Mouse (Mus musculus): ENCODE measurements around the gene Abtb1. TPM values are rescaled to one million over a fixed set of nuclear protein-coding genes. Genes with fewer than 3 reads are reported as not detected.

Abtb1 gene
- polyA plus RNA-seq, 1 experiment from 2014 or later = 31.4 TPM

DNA sequence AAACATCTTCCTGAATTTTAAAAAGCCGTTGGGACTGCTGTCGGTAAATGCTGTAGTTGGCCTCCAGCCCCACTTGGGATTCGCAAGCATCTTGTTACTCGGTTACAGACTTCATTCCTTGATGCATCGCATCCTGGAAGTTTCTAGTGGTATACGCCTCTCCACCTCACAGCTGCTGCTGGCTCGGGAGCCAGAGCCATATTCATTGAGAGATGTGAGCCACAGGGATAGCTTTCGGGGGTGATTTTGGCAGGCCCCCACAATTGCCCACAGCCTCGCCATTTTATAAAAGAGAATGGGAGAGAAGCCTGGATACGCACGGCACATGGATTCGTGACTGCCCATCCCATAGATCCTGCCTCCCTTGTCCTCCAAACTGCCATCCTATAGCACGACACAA is 47.9 kb downstream of the Abtb1 start:
- 67% methylated on average over 13 of the region's 13 CpGs for WGBS
- no peaks in the 10 kb centered on the region for H3K36me3 ChIP-seq (ENCODE audit: control insufficient read depth, insufficient read depth, low read length)
- ATAC-seq (peak; percentile 47; the same call in 1 of the 2 replicates), DNase-seq (ENCODE audit: low spot score) (peak; percentile 63)
- H3K4me1 ChIP-seq (ENCODE audit: control insufficient read depth, insufficient read depth, low read length) = peaks cover 32% of the 10 kb centered on the region
- H3K27me3 ChIP-seq (replicated peaks; ENCODE audit: control insufficient read depth, insufficient read depth, low read length) = no peaks in the 10 kb centered on the region
- peak overlapping the region; percentile 8; the same call in 1 of the 2 replicates for H3K4me2 ChIP-seq (ENCODE audit: low read length)
- peak overlapping the region; percentile 61 for H3K27ac ChIP-seq (ENCODE audit: low read depth, low read length)
- H3K9me3 ChIP-seq (replicated peaks; ENCODE audit: control insufficient read depth, low read length) = no peaks in the 10 kb centered on the region
- no peak overlapping the region for H3K9ac ChIP-seq (ENCODE audit: low read length)
- H3K4me3 ChIP-seq (ENCODE audit: low read depth, low read length) = no peak overlapping the region

GRCm38 (mm10) chr6:88793243-88793642 is 48.5 kb downstream of the Abtb1 start:
- H3K4me2 ChIP-seq (ENCODE audit: low read length) = no peak overlapping the region
- no peaks in the 10 kb centered on the region for H3K27me3 ChIP-seq (replicated peaks; ENCODE audit: control insufficient read depth, insufficient read depth, low read length)
- DNase-seq (ENCODE audit: low spot score) (peak; percentile 70), ATAC-seq (peak; percentile 60)
- no peaks in the 10 kb centered on the region for H3K9me3 ChIP-seq (replicated peaks; ENCODE audit: control insufficient read depth, low read length)
- WGBS = 19% methylated on average over 2 of the region's 2 CpGs
- peaks cover 34% of the 10 kb centered on the region for H3K4me1 ChIP-seq (ENCODE audit: control insufficient read depth, insufficient read depth, low read length)
- H3K27ac ChIP-seq (ENCODE audit: low read depth, low read length) = peak overlapping the region; percentile 10; the same call in 1 of the 2 replicates
- H3K4me3 ChIP-seq (ENCODE audit: low read depth, low read length) = no peak overlapping the region
- H3K9ac ChIP-seq (ENCODE audit: low read length) = no peak overlapping the region
- H3K36me3 ChIP-seq (ENCODE audit: control insufficient read depth, insufficient read depth, low read length) = no peaks in the 10 kb centered on the region

- DNase-seq (ENCODE audit: low spot score) (no peak), ATAC-seq (no peak)
- H3K4me3 ChIP-seq (ENCODE audit: low read depth, low read length) = no peak overlapping the region
- H3K27ac ChIP-seq (ENCODE audit: low read depth, low read length) = 0 out of 2 replicates have a peak overlapping the region, but pooled peaks have one; percentile 10
- H3K4me2 ChIP-seq (ENCODE audit: low read length) = no peak overlapping the region
- H3K4me1 ChIP-seq (ENCODE audit: control insufficient read depth, insufficient read depth, low read length) = peaks cover 34% of the 10 kb centered on the region
- H3K9me3 ChIP-seq (replicated peaks; ENCODE audit: control insufficient read depth, low read length) = no peaks in the 10 kb centered on the region
- no peaks in the 10 kb centered on the region for H3K27me3 ChIP-seq (replicated peaks; ENCODE audit: control insufficient read depth, insufficient read depth, low read length)
- no peak overlapping the region for H3K9ac ChIP-seq (ENCODE audit: low read length)
- 58% methylated on average over 7 of the region's 7 CpGs for whole genome bisulfite sequencing
- H3K36me3 ChIP-seq (ENCODE audit: control insufficient read depth, insufficient read depth, low read length) = no peaks in the 10 kb centered on the region
Measured at GRCm38 (mm10) chr6:88792147-88792691, 49.6 kb downstream of the Abtb1 start.

- ATAC-seq (peak; percentile 32), DNase-seq (ENCODE audit: low spot score) (peak; percentile 78)
- Histone ChIP-seq H3K27me3 (replicated peaks; ENCODE audit: control insufficient read depth, insufficient read depth, low read length) (no peaks in the 10 kb centered on the region), H3K36me3 (ENCODE audit: control insufficient read depth, insufficient read depth, low read length) (no peaks in the 10 kb centered on the region), H3K4me3 (ENCODE audit: low read depth, low read length) (no peak overlapping the region), H3K4me1 (ENCODE audit: control insufficient read depth, insufficient read depth, low read length) (peaks cover 34% of the 10 kb centered on the region), H3K4me2 (ENCODE audit: low read length) (no peak overlapping the region), H3K27ac (ENCODE audit: low read depth, low read length) (peak overlapping the region; percentile 46; the same call in 1 of the 2 replicates), H3K9me3 (replicated peaks; ENCODE audit: control insufficient read depth, low read length) (no peaks in the 10 kb centered on the region), H3K9ac (ENCODE audit: low read length) (no peak overlapping the region)
- WGBS = 30% methylated on average over 9 of the region's 9 CpGs
Measured at GRCm38 (mm10) chr6:88791299-88791698, 50.5 kb downstream of the Abtb1 start.

DNA sequence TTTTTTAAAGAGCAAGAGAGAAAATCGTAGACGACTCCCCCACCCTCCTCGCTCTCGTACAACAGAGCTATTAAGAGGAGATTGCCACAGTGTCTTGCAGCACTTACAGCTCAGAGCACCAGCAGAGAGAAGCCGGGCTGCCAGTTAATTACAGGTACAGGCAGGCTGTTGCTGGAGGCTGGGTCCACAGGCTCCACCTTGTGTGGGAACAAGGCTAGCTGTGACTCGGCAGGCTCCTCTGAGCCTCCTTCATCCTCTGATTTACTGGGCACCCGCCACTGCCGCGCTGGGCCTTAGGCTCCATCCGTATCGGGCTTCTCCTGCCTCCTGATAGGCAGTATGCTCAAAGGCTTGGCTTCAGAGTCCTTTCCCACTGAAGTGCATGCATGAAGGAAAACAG is 53.6 kb downstream of the Abtb1 start:
- H3K36me3 ChIP-seq (ENCODE audit: control insufficient read depth, insufficient read depth, low read length) = no peaks in the 10 kb centered on the region
- peaks cover 37% of the 10 kb centered on the region for H3K4me1 ChIP-seq (ENCODE audit: control insufficient read depth, insufficient read depth, low read length)
- H3K9me3 ChIP-seq (replicated peaks; ENCODE audit: control insufficient read depth, low read length) = no peaks in the 10 kb centered on the region
- no peak overlapping the region for H3K4me2 ChIP-seq (ENCODE audit: low read length)
- no peak overlapping the region for H3K9ac ChIP-seq (ENCODE audit: low read length)
- no peak overlapping the region for H3K4me3 ChIP-seq (ENCODE audit: low read depth, low read length)
- H3K27ac ChIP-seq (ENCODE audit: low read depth, low read length) = peak overlapping the region; percentile 58; the same call in 1 of the 2 replicates
- 67% methylated on average over 11 of the region's 11 CpGs for WGBS
- ATAC-seq (no peak), DNase-seq (ENCODE audit: low spot score) (peak; percentile 32)
- H3K27me3 ChIP-seq (replicated peaks; ENCODE audit: control insufficient read depth, insufficient read depth, low read length) = no peaks in the 10 kb centered on the region

DNA sequence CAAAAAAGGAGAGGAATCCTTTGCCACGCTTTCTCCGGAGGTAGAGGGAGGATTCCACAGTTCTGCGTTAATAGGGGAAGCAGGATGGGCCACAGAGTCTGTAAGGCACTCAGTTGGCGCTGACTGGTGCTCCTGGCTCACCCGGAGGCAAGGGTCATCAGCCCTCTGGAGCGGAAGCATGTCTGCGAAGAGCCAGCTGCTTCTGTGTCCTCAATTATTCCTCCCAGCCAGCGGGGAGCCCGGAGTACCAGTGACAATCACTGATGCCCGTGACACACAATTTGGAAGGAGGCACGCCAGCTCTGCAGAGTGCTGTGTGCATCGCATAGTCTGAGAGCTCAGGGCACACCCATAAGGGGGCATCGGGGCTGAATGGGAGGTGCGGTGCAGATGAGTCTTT is 54.3 kb downstream of the Abtb1 start:
- Histone ChIP-seq H3K4me2 (ENCODE audit: low read length) (no peak overlapping the region), H3K4me3 (ENCODE audit: low read depth, low read length) (no peak overlapping the region), H3K4me1 (ENCODE audit: control insufficient read depth, insufficient read depth, low read length) (peaks cover 30% of the 10 kb centered on the region), H3K27ac (ENCODE audit: low read depth, low read length) (peak overlapping the region; percentile 29; the same call in 1 of the 2 replicates), H3K9me3 (replicated peaks; ENCODE audit: control insufficient read depth, low read length) (no peaks in the 10 kb centered on the region), H3K27me3 (replicated peaks; ENCODE audit: control insufficient read depth, insufficient read depth, low read length) (no peaks in the 10 kb centered on the region), H3K9ac (ENCODE audit: low read length) (no peak overlapping the region), H3K36me3 (ENCODE audit: control insufficient read depth, insufficient read depth, low read length) (no peaks in the 10 kb centered on the region)
- WGBS = 69% methylated on average over 14 of the region's 14 CpGs
- peak; percentile 25 for DNase-seq (ENCODE audit: low spot score)
- no peak for ATAC-seq

DNA sequence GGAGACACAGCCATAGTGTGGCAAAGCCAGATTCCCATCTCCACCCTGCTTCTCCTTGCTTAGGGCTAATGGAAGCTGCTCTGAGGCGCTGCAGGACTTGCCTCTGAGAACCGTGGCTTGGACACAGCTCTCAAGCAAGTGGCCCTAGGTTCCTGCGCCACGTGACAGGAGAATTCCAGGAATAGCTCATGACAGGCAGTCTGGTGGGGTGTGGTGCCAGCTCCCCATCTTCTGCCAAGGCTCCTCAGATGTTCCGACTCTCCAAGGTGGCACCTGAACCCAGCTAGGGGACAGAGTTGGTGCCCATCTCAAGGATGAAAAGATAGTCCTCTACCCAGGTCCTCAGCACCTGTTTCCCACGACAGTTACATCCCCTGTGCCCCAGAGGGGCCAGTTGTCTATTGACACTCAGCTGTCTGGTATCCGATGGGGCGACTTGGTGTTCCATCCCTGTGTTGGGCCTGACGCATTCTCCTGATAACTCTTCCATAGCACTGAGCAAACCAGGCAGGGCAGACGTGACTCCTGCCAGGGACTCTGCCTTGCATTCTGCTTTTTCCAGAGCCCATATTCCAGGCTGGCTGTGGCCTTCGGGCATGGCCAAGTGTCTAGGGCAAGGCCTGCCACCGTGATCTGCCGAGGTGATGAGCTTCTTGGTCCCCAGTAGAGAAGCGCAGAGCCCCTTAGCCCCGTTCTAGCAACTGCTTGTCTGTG is 54.9 kb downstream of the Abtb1 start:
- no peak overlapping the region for H3K4me2 ChIP-seq (ENCODE audit: low read length)
- 86% methylated on average over 15 of the region's 15 CpGs for WGBS
- ATAC-seq (no peak), DNase-seq (ENCODE audit: low spot score) (no peak)
- H3K9me3 ChIP-seq (replicated peaks; ENCODE audit: control insufficient read depth, low read length) = no peaks in the 10 kb centered on the region
- peaks cover 24% of the 10 kb centered on the region for H3K4me1 ChIP-seq (ENCODE audit: control insufficient read depth, insufficient read depth, low read length)
- H3K4me3 ChIP-seq (ENCODE audit: low read depth, low read length) = no peak overlapping the region
- H3K9ac ChIP-seq (ENCODE audit: low read length) = no peak overlapping the region
- H3K36me3 ChIP-seq (ENCODE audit: control insufficient read depth, insufficient read depth, low read length) = no peaks in the 10 kb centered on the region
- H3K27ac ChIP-seq (ENCODE audit: low read depth, low read length) = no peak overlapping the region
- H3K27me3 ChIP-seq (replicated peaks; ENCODE audit: control insufficient read depth, insufficient read depth, low read length) = no peaks in the 10 kb centered on the region
